Mouse (Mus musculus) cerebellum, adult 2 months (tissue): ENCODE results near the gene Strn.

ENCODE experiments used
- CTCF ChIP-seq: fragments of 200-500 bp; IDR thresholded peaks from 2 replicates; pipeline ENCODE4 v1.5.1; 2011; ENCODE audit warnings: low read depth, mild to moderate bottlenecking, control low read depth, low read length, moderate library complexity, borderline replicate concordance; ENCODE audit not compliant: insufficient read depth
- POLR2A ChIP-seq: fragments of 200-500 bp; IDR thresholded peaks from 2 replicates; pipeline ENCODE4 v1.6.1; 2011; ENCODE audit warnings: low read length, control low read depth, borderline replicate concordance; ENCODE audit not compliant: insufficient read depth

- TF ChIP-seq CTCF (no peak), POLR2A (no peak)
These were observed 93.0 kb downstream of the Strn start for GRCm38 (mm10) chr17:78643853-78644475.
